In genomic region chr3:146158039-146158438, GRCm38 (mm10) we compare ENCODE assay signal across 28 mouse cellular contexts. TPM values are rescaled to one million over a fixed set of nuclear protein-coding genes. Genes with fewer than 3 reads are reported as not detected.
A peak's percentile ranks its signal among the peaks of the same experiment; 100 is the strongest.
DNase-seq lines count a peak whose midpoint lies in the region; ATAC-seq and TF ChIP-seq lines count a peak whose summit lies in the region.
"Had no signal": no experiment of that assay in that cellular context is flagged by ENCODE, and none has a peak within 500 bp of the region (broad histone marks: within the 10 kb centered on the region; RNA-seq: fewer than 3 reads in every experiment).

No protein-coding gene starts in this region.

- TF ChIP-seq EP300 in CH12.LX (IDR thresholded peaks at IDR 0.05; ENCODE audit: low read length) = peak; percentile 56

- in situ Hi-C loops in CH12.LX (cut with MboI; ENCODE audit: low pct_ligation_motif_present, low pct_unique_long_range_greater_than_20kb, low sequenced_read_pairs) = no loop called here

- H3K36me3 ChIP-seq in CH12.LX (replicated peaks in 1 of 2; ENCODE audit: control insufficient read depth in 1 of 2, insufficient read depth in 1 of 2, low read length in 1 of 2) = peaks cover 9 to 39% of the 10 kb centered on the region in 2 experiments
- no peaks in the 10 kb centered on the region for H3K36me3 ChIP-seq in hindbrain, embryonic 14.5 days (replicated peaks; ENCODE audit: control insufficient read depth, insufficient read depth)
- H3K36me3 ChIP-seq: embryonic facial prominence, embryonic 13.5 days; forebrain, embryonic 12.5 days; heart, embryonic 10.5 days; hindbrain, embryonic 12.5 days had no signal

- H3K4me2 ChIP-seq in CH12.LX (ENCODE audit: insufficient read depth, low read depth, poor library complexity, severe bottlenecking) = peak overlapping the region; percentile 84
- H3K4me2 ChIP-seq in hindbrain, embryonic 14.5 days (replicated peaks) = no peak overlapping the region
- H3K4me2 ChIP-seq: embryonic facial prominence, embryonic 13.5 days; forebrain, embryonic 12.5 days; hindbrain, embryonic 12.5 days had no signal

- TF ChIP-seq POLR2A in CH12.LX (IDR thresholded peaks at IDR 0.05; ENCODE audit: low read depth, low read length) = no peak

- dilution Hi-C loops in CH12.LX (cut with MboI; ENCODE audit: extremely low pct_ligation_motif_present, extremely low pct_unique_long_range_greater_than_20kb, low sequenced_read_pairs) = no loop called here

- no peak for TF ChIP-seq RAD21 in CH12.LX (IDR thresholded peaks at IDR 0.05; ENCODE audit: low read depth, low read length)

- peaks cover 18 to 66% of the 10 kb centered on the region in 2 experiments for H3K4me1 ChIP-seq in CH12.LX (ENCODE audit: control insufficient read depth in 1 of 2, insufficient read depth in 2 of 2)
- H3K4me1 ChIP-seq in hindbrain, embryonic 14.5 days (replicated peaks; ENCODE audit: control insufficient read depth, insufficient read depth, low read length) = no peaks in the 10 kb centered on the region; the same call in 1 of the 2 replicates

- no peak overlapping the region for H3K4me3 ChIP-seq in CH12.LX (replicated peaks in 1 of 3; ENCODE audit: low read depth in 2 of 3, low read length in 2 of 3, poor library complexity in 1 of 3)
- H3K4me3 ChIP-seq in hindbrain, embryonic 14.5 days (replicated peaks; ENCODE audit: low read length) = no peak overlapping the region
- H3K4me3 ChIP-seq: embryonic facial prominence, embryonic 13.5 days; forebrain, embryonic 12.5 days; heart, embryonic 10.5 days; hindbrain, embryonic 12.5 days had no signal

- no peak for TF ChIP-seq CTCF in CH12.LX (conservative IDR thresholded peaks at IDR 0.05 in 1 of 2, IDR thresholded peaks at IDR 0.05 in 1 of 2; ENCODE audit: low read depth in 2 of 2, low read length in 2 of 2)

- H3K9ac ChIP-seq in CH12.LX (ENCODE audit: insufficient read depth, low read depth) = peak overlapping the region; percentile 62
- H3K9ac ChIP-seq in hindbrain, embryonic 14.5 days = no peak overlapping the region
- H3K9ac ChIP-seq: embryonic facial prominence, embryonic 13.5 days; forebrain, embryonic 12.5 days; hindbrain, embryonic 12.5 days had no signal

- H3K9me3 ChIP-seq in CH12.LX (replicated peaks; ENCODE audit: low read length) = peaks cover 8% of the 10 kb centered on the region
- H3K9me3 ChIP-seq in hindbrain, embryonic 14.5 days (ENCODE audit: control insufficient read depth, low read length) = no peaks in the 10 kb centered on the region
- H3K9me3 ChIP-seq: forebrain, embryonic 12.5 days; heart, embryonic 10.5 days; hindbrain, embryonic 12.5 days had no signal

- ATAC-seq in hindbrain, embryonic 14.5 days (ENCODE audit: low FRiP score) = no peak
- ATAC-seq: CD4-positive, CD25-positive, alpha-beta regulatory T cell, adult 4 months; forebrain, embryonic 16.5 days; hindbrain, postnatal 0 days; intestine, embryonic 16.5 days; Patski had no signal

- H3K79me2 ChIP-seq in CH12.LX (replicated peaks; ENCODE audit: control insufficient read depth, extremely low read depth, insufficient read depth, poor library complexity, severe bottlenecking) = peaks cover 35% of the 10 kb centered on the region

- WGBS in hindbrain, embryonic 14.5 days = 85% methylated on average over 4 of the region's 4 CpGs

- no peaks in the 10 kb centered on the region for H3K27me3 ChIP-seq in CH12.LX (replicated peaks)
- H3K27me3 ChIP-seq in hindbrain, embryonic 14.5 days (ENCODE audit: control insufficient read depth, insufficient read depth, low read length) = no peaks in the 10 kb centered on the region
- H3K27me3 ChIP-seq: Patski had no signal

- DNase-seq in 3T3-L1 (ENCODE audit: low read depth, low spot score) (peak; percentile 40), CH12.LX (ENCODE audit: extremely low read depth) (no peak), adipocyte (ENCODE audit: low spot score) (peak; percentile 69)
- peak; percentile 48 for DNase-seq in induced T-regulatory cell, adult 2 months (ENCODE audit: low read depth)
- DNase-seq in ovary, adult 18-20 months (ENCODE audit: low spot score) = no peak
- DNase-seq in hindbrain, embryonic 14.5 days (ENCODE audit: low spot score) = no peak
- no peak for DNase-seq in layer of hippocampus, adult 8-10 months (ENCODE audit: low spot score in 2 of 2)
- no peak for DNase-seq in gastrocnemius, postnatal 4 days (ENCODE audit: low spot score in 2 of 2)
- DNase-seq: adrenal gland, postnatal 14 days; cerebellum, adult 18-20 months; cerebellum, adult 9-11 months; gastrocnemius, postnatal 10 days; heart, postnatal 10 days; heart, postnatal 4 days; kidney, adult 2 months had no signal

- H3K27ac ChIP-seq in CH12.LX (ENCODE audit: insufficient read depth, low read depth) = peak overlapping the region; percentile 48; the same call in 1 of the 2 replicates
- H3K27ac ChIP-seq in hindbrain, embryonic 14.5 days = no peak overlapping the region
- H3K27ac ChIP-seq: embryonic facial prominence, embryonic 13.5 days; forebrain, embryonic 12.5 days; heart, embryonic 10.5 days; hindbrain, embryonic 12.5 days; hindbrain, postnatal 0 days had no signal

TF ChIP-seq in CH12.LX, 34 proteins besides CTCF, POLR2A, EP300 and RAD21:
- TF ChIP-seq CHD2 (IDR thresholded peaks at IDR 0.05; ENCODE audit: low read length) (peak; percentile 37; the same call in 1 of the 2 replicates), USF1 (IDR thresholded peaks at IDR 0.05; ENCODE audit: low read depth, low read length) (no peak), TCF12 (IDR thresholded peaks at IDR 0.05; ENCODE audit: low read depth, low read length) (peak; percentile 15; the same call in 1 of the 2 replicates), ZC3H11A (IDR thresholded peaks at IDR 0.05; ENCODE audit: low read depth, low read length) (no peak), MEF2A (IDR thresholded peaks at IDR 0.05; ENCODE audit: borderline replicate concordance, low read depth, low read length) (peak; percentile 16; the same call in 1 of the 2 replicates), IRF4 (IDR thresholded peaks at IDR 0.05; ENCODE audit: low read depth, low read length) (peak; percentile 57), ETS1 (conservative IDR thresholded peaks at IDR 0.05; ENCODE audit: low read depth, low read length) (no peak; the same call in 1 of the 2 replicates)

RNA-seq across cellular contexts. Expression of gene Mcoln2, which starts 8.4 kb away (rescaled TPM):
- total RNA-seq in CH12.LX (2012; rRNA removed) (32.0 and 43.8 TPM in 2 replicates), CH12.LX (2014; rRNA removed) (31.0 and 35.8 TPM in 2 replicates)
- 34.9 and 35.1 TPM in 2 replicates for polyA plus RNA-seq in CH12.LX (2012; ENCODE audit: insufficient read length, low read depth)
- polyA plus RNA-seq in hindbrain, embryonic 14.5 days (2014; fragmentation: Nextera tagmentation; extraction: Ambion mirVana) = 0.11 TPM in 1 of 2 replicates, not detected in the other
- total RNA-seq in layer of hippocampus, adult 8-10 months (2022) = under 1 TPM in 2 of 4 experiments, not detected in 2; 0.34 to 0.36 TPM
- under 1 TPM; 0.47 to 0.54 TPM for total RNA-seq in gastrocnemius, postnatal 4 days (2021)
- total RNA-seq: hindbrain, postnatal 0 days had no signal
- polyA plus RNA-seq: cortical plate, adult 2 months; forebrain, embryonic 16.5 days; frontal cortex, adult 2 months had no signal

RNA-seq across cellular contexts. Expression of gene Mcoln3, which starts 40.8 kb away (rescaled TPM):
- total RNA-seq in CH12.LX (2012; rRNA removed) (7.2 and 11.3 TPM in 2 replicates), CH12.LX (2014; rRNA removed) (5.3 and 6.4 TPM in 2 replicates)
- polyA plus RNA-seq in CH12.LX (2012; ENCODE audit: insufficient read length, low read depth) = 5.2 and 7.2 TPM in 2 replicates
- 0.27 and 0.82 TPM in 2 replicates for polyA plus RNA-seq in hindbrain, embryonic 14.5 days (2014; fragmentation: Nextera tagmentation; extraction: Ambion mirVana)
- total RNA-seq in layer of hippocampus, adult 8-10 months (2022) = not detected
- total RNA-seq in gastrocnemius, postnatal 4 days (2021) = under 1 TPM in 1 of 2 experiments, not detected in 1; 0.13 TPM
- total RNA-seq: adrenal gland, postnatal 14 days; gastrocnemius, postnatal 10 days; heart, postnatal 10 days; hindbrain, postnatal 0 days; MEL had no signal
- polyA plus RNA-seq: cortical plate, adult 2 months; frontal cortex, adult 2 months had no signal

RNA-seq across cellular contexts. Expression of gene Wdr63, which starts 50.1 kb away (rescaled TPM):
- not detected in 2 replicates for total RNA-seq in CH12.LX (2012; rRNA removed)
- total RNA-seq in CH12.LX (2014; rRNA removed) = not detected in 2 replicates
- polyA plus RNA-seq in CH12.LX (2012; ENCODE audit: insufficient read length, low read depth) = not detected in 2 replicates
- polyA plus RNA-seq in hindbrain, embryonic 14.5 days (2014; fragmentation: Nextera tagmentation; extraction: Ambion mirVana) = 1.8 and 2.8 TPM in 2 replicates
- 1 to 10 TPM in 2 of 4 experiments, under 1 TPM in 2; 0.67 to 1.7 (median 0.96) TPM for total RNA-seq in layer of hippocampus, adult 8-10 months (2022)
- not detected for total RNA-seq in gastrocnemius, postnatal 4 days (2021)
- total RNA-seq: gastrocnemius, postnatal 10 days; heart, postnatal 10 days; MEL had no signal
- polyA plus RNA-seq: CD4-positive, CD25-positive, alpha-beta regulatory T cell, adult 4 months; frontal cortex, adult 2 months; heart, embryonic 14.5 days; intestine, embryonic 16.5 days; kidney, adult 2 months had no signal

Comparison
In these comparisons a context has a peak if more than half of its experiments do, and no peak if none do; other contexts are left out.
1. DNase-seq: peak in 3T3-L1 (single experiment), adipocyte (single experiment) and induced T-regulatory cell, adult 2 months (single experiment); none in CH12.LX (single experiment), ovary, adult 18-20 months (single experiment), hindbrain, embryonic 14.5 days (single experiment), layer of hippocampus, adult 8-10 months (0 of 2) and gastrocnemius, postnatal 4 days (0 of 2).
2. RNA of gene Mcoln2, which starts 8.4 kb away (total RNA-seq): 31.0 to 43.8 TPM in CH12.LX; 0.47 to 0.54 TPM in gastrocnemius, postnatal 4 days and 0.34 to 0.36 TPM in layer of hippocampus, adult 8-10 months; every median in the first group is over 10 times any median in the second.
3. RNA of gene Mcoln3, which starts 40.8 kb away (total RNA-seq): 5.3 to 11.3 TPM in CH12.LX; 0.13 TPM in gastrocnemius, postnatal 4 days and not detected in layer of hippocampus, adult 8-10 months; every median in the first group is over 4 times any median in the second.